37 mouse cellular contexts compared by ENCODE assay signal in the genomic region with DNA sequence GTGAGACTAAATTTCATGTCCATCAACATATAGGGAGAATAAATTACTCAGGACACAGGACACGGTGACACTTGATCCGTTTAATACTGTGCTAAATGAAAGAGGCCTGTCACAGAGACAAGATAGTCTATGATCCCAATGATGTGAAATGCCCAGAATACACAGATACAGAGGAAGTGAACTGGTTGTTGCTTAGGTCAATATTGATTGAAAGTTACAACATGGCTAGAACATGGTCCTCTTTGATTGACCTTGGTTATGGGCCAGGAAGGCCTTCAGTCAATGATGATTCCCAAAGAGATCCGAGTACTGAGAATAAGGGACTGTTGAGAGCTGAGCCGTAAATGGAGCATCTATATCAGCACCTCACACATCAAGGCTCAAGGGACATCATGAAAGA. TPM values are rescaled to one million over a fixed set of nuclear protein-coding genes. Genes with fewer than 3 reads are reported as not detected.
"Had no signal": no experiment of that assay in that cellular context is flagged by ENCODE, and none has a peak within 500 bp of the region (broad histone marks: within the 10 kb centered on the region; RNA-seq: fewer than 3 reads in every experiment).

No protein-coding gene starts in this region.

- DNase-seq: cerebellum, adult 2 months; cerebellum, adult 8-10 months; cerebellum, adult 9-10 months; cerebellum, adult 9-11 months; cerebellum, postnatal 10 days; cerebellum, postnatal 14 days; cerebellum, postnatal 25 days; cerebellum, postnatal 36 days; embryo, embryonic 11 days; forebrain, postnatal 0 days; gastrocnemius, adult 2 months; gastrocnemius, postnatal 10 days; gastrocnemius, postnatal 14 days; gastrocnemius, postnatal 25 days; gastrocnemius, postnatal 36 days; heart, adult 18-20 months had no signal

- H3K27me3 ChIP-seq: embryonic facial prominence, embryonic 12.5 days; embryonic facial prominence, embryonic 13.5 days; embryonic facial prominence, embryonic 15.5 days; forebrain, embryonic 12.5 days; forebrain, embryonic 13.5 days; forebrain, embryonic 15.5 days had no signal

- ATAC-seq: forebrain, embryonic 13.5 days; forebrain, embryonic 14.5 days; forebrain, embryonic 15.5 days; forebrain, embryonic 16.5 days; forebrain, postnatal 0 days had no signal

- H3K9ac ChIP-seq: embryonic facial prominence, embryonic 12.5 days; embryonic facial prominence, embryonic 13.5 days; embryonic facial prominence, embryonic 15.5 days; forebrain, embryonic 12.5 days; forebrain, embryonic 13.5 days; forebrain, embryonic 15.5 days; forebrain, postnatal 0 days had no signal

- H3K4me2 ChIP-seq: embryonic facial prominence, embryonic 12.5 days; embryonic facial prominence, embryonic 13.5 days; embryonic facial prominence, embryonic 15.5 days; forebrain, embryonic 12.5 days; forebrain, embryonic 13.5 days; forebrain, embryonic 15.5 days had no signal

- H3K9me3 ChIP-seq: embryonic facial prominence, embryonic 15.5 days had no signal

- H3K27ac ChIP-seq: embryonic facial prominence, embryonic 10.5 days; embryonic facial prominence, embryonic 12.5 days; embryonic facial prominence, embryonic 13.5 days; embryonic facial prominence, embryonic 15.5 days; forebrain, embryonic 10.5 days; forebrain, embryonic 12.5 days; forebrain, embryonic 13.5 days; forebrain, embryonic 15.5 days; gastrocnemius, adult 2 months had no signal

- H3K4me1 ChIP-seq: embryonic facial prominence, embryonic 10.5 days; embryonic facial prominence, embryonic 12.5 days; embryonic facial prominence, embryonic 13.5 days; embryonic facial prominence, embryonic 15.5 days; forebrain, embryonic 10.5 days; forebrain, embryonic 12.5 days; forebrain, embryonic 13.5 days; forebrain, embryonic 15.5 days had no signal

- H3K4me3 ChIP-seq: embryonic facial prominence, embryonic 10.5 days; embryonic facial prominence, embryonic 12.5 days; embryonic facial prominence, embryonic 13.5 days; embryonic facial prominence, embryonic 15.5 days; erythroblast, embryonic 14.5 days; forebrain, embryonic 10.5 days; forebrain, embryonic 12.5 days; forebrain, embryonic 13.5 days; forebrain, embryonic 15.5 days; gastrocnemius, adult 2 months had no signal

- H3K36me3 ChIP-seq: embryonic facial prominence, embryonic 10.5 days; embryonic facial prominence, embryonic 12.5 days; embryonic facial prominence, embryonic 13.5 days; embryonic facial prominence, embryonic 15.5 days; forebrain, embryonic 10.5 days; forebrain, embryonic 12.5 days; forebrain, embryonic 15.5 days had no signal

RNA-seq across cellular contexts. Expression of gene Cyp3a16, which starts 15.1 kb away (rescaled TPM):
- total RNA-seq: common myeloid progenitor, adult 5-6 weeks; forebrain, postnatal 0 days; gastrocnemius, adult 18-20 months; gastrocnemius, adult 2 months; gastrocnemius, adult 8-10 months; gastrocnemius, postnatal 10 days; gastrocnemius, postnatal 14 days; gastrocnemius, postnatal 25 days; gastrocnemius, postnatal 36 days; granulocyte monocyte progenitor cell, adult 5-6 weeks; heart, adult 18-20 months had no signal
- polyA plus RNA-seq: cerebellum, adult 2 months; cortical plate, adult 2 months; embryonic facial prominence, embryonic 10.5 days; embryonic facial prominence, embryonic 11.5 days; embryonic facial prominence, embryonic 12.5 days; embryonic facial prominence, embryonic 13.5 days; embryonic facial prominence, embryonic 14.5 days; embryonic facial prominence, embryonic 15.5 days; erythroblast, embryonic 14.5 days; forebrain, embryonic 10.5 days; forebrain, embryonic 11.5 days; forebrain, embryonic 12.5 days; forebrain, embryonic 13.5 days; forebrain, embryonic 14.5 days; forebrain, embryonic 15.5 days; forebrain, embryonic 16.5 days; forebrain, postnatal 0 days; frontal cortex, adult 2 months; gonadal fat pad, adult 2 months had no signal
